10 mouse cellular contexts compared by ENCODE assay signal in the genomic region with DNA sequence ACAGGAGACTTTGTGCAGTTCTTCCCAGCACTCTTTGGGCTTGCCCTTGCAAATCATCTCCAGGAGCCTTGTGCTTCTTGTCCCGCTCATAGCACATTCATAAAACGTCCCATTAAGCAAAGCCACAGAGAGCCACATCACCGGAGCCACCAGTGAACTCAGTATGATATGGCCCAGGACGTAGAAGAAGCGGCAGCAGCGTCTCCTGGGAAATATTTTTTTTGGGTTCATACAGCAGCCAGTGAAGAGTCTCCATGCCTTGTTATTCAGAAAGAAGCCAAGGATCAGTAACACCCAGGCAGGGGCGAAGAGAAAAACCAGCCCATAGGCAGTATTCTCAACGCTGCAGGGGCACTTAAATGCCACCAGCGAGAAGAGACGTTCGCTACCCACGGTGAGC. TPM values are rescaled to one million over a fixed set of nuclear protein-coding genes. Genes with fewer than 3 reads are reported as not detected.
A peak's percentile ranks its signal among the peaks of the same experiment; 100 is the strongest.
DNase-seq lines count a peak whose midpoint lies in the region; ATAC-seq and TF ChIP-seq lines count a peak whose summit lies in the region.
"Had no signal": no experiment of that assay in that cellular context is flagged by ENCODE, and none has a peak within 500 bp of the region (broad histone marks: within the 10 kb centered on the region; RNA-seq: fewer than 3 reads in every experiment).

No protein-coding gene starts in this region.

- H3K27me3 ChIP-seq in liver, embryonic 11.5 days (replicated peaks; ENCODE audit: control insufficient read depth, insufficient read depth, low read length) = no peaks in the 10 kb centered on the region
- no peaks in the 10 kb centered on the region for H3K27me3 ChIP-seq in stomach, postnatal 0 days (ENCODE audit: control insufficient read depth, insufficient read depth, low read length)

- 61% methylated on average over 12 of the region's 12 CpGs for WGBS in liver, embryonic 11.5 days
- WGBS in stomach, postnatal 0 days = 52% methylated on average over 12 of the region's 12 CpGs

- H3K36me3 ChIP-seq in liver, embryonic 11.5 days (ENCODE audit: control insufficient read depth, insufficient read depth, low read length) = no peaks in the 10 kb centered on the region
- no peaks in the 10 kb centered on the region for H3K36me3 ChIP-seq in stomach, postnatal 0 days (ENCODE audit: control insufficient read depth, insufficient read depth, low read length)

- 0 out of 2 replicates have a peak overlapping the region, but pooled peaks have one; percentile 6 for H3K4me3 ChIP-seq in liver, embryonic 11.5 days (ENCODE audit: low read depth, low read length)
- peak overlapping the region; percentile 33 for H3K4me3 ChIP-seq in stomach, postnatal 0 days (ENCODE audit: low read depth, low read length)

- H3K4me2 ChIP-seq in liver, embryonic 11.5 days = peak overlapping the region; percentile 48
- H3K4me2 ChIP-seq in stomach, postnatal 0 days (replicated peaks; ENCODE audit: low read depth) = peak overlapping the region; percentile 52

- no peaks in the 10 kb centered on the region for H3K4me1 ChIP-seq in liver, embryonic 11.5 days (replicated peaks; ENCODE audit: control insufficient read depth, insufficient read depth, low read length)
- H3K4me1 ChIP-seq in stomach, postnatal 0 days (replicated peaks; ENCODE audit: control insufficient read depth, insufficient read depth) = no peaks in the 10 kb centered on the region

- no peak overlapping the region for H3K27ac ChIP-seq in liver, embryonic 11.5 days (ENCODE audit: low read depth, low read length)
- H3K27ac ChIP-seq in stomach, postnatal 0 days (replicated peaks) = peak overlapping the region; percentile 69; the same call in 1 of the 2 replicates
- H3K27ac ChIP-seq: liver, embryonic 14.5 days had no signal

- no peak for ATAC-seq in liver, embryonic 11.5 days (replicated peaks; ENCODE audit: low FRiP score)
- no peak for ATAC-seq in stomach, postnatal 0 days (ENCODE audit: low FRiP score, low TSS enrichment)

- TF ChIP-seq CTCF in stomach, postnatal 0 days (IDR thresholded peaks at IDR 0.05; ENCODE audit: low read depth) = no peak

- H3K9ac ChIP-seq in liver, embryonic 11.5 days (ENCODE audit: low read depth, low read length) = no peak overlapping the region
- peak overlapping the region; percentile 55 for H3K9ac ChIP-seq in stomach, postnatal 0 days (ENCODE audit: low read length)
- H3K9ac ChIP-seq: liver, embryonic 14.5 days had no signal

- no peaks in the 10 kb centered on the region for H3K9me3 ChIP-seq in liver, embryonic 11.5 days (ENCODE audit: control insufficient read depth, low read length)
- no peaks in the 10 kb centered on the region for H3K9me3 ChIP-seq in stomach, postnatal 0 days (ENCODE audit: control insufficient read depth, low read length)

- DNase-seq in cerebellum, adult 9-11 months = peak; percentile 4
- DNase-seq in cerebellum, postnatal 4 days (ENCODE audit: low spot score in 2 of 2) = no peak
- DNase-seq in right cerebral cortex, adult 2 months (ENCODE audit: low spot score in 2 of 2) = peak; percentile 5 to 17
- DNase-seq in right cerebral cortex, postnatal 36 days (ENCODE audit: low spot score in 2 of 2) = no peak
- DNase-seq in liver, embryonic 11.5 days (ENCODE audit: low spot score) = no peak
- no peak for DNase-seq in stomach, postnatal 0 days (ENCODE audit: low spot score)
- DNase-seq in adrenal gland, postnatal 25 days = no peak
- no peak for DNase-seq in spleen, postnatal 10 days (ENCODE audit: low spot score in 2 of 2)

- TF ChIP-seq EP300 in stomach, postnatal 0 days (optimal IDR thresholded peaks at IDR 0.05) = no peak

RNA-seq across cellular contexts. Expression of a gene that starts 0.4 kb away (rescaled TPM):
- 0.08 and 0.09 TPM in 2 replicates for polyA plus RNA-seq in liver, embryonic 11.5 days (2014; fragmentation: Nextera tagmentation; extraction: Ambion mirVana)
- 2.4 and 2.5 TPM in 2 replicates for polyA plus RNA-seq in stomach, postnatal 0 days (2015; fragmentation: Nextera tagmentation; extraction: Ambion mirVana)
- 0.15 TPM in 1 of 2 replicates, not detected in the other for total RNA-seq in adrenal gland, postnatal 25 days (2021)

RNA-seq across cellular contexts. Expression of a gene that starts 31.8 kb away (rescaled TPM):
- polyA plus RNA-seq in liver, embryonic 11.5 days (2014; fragmentation: Nextera tagmentation; extraction: Ambion mirVana) = 1.4 and 1.5 TPM in 2 replicates
- polyA plus RNA-seq in stomach, postnatal 0 days (2015; fragmentation: Nextera tagmentation; extraction: Ambion mirVana) = 0.74 and 1.1 TPM in 2 replicates
- 1.2 and 1.3 TPM in 2 replicates for total RNA-seq in adrenal gland, postnatal 25 days (2021)
- polyA plus RNA-seq: C2C12 had no signal

RNA-seq across cellular contexts. Expression of a gene that starts 51.9 kb away (rescaled TPM):
- 0.05 TPM in 1 of 2 replicates, not detected in the other for polyA plus RNA-seq in liver, embryonic 11.5 days (2014; fragmentation: Nextera tagmentation; extraction: Ambion mirVana)
- polyA plus RNA-seq in stomach, postnatal 0 days (2015; fragmentation: Nextera tagmentation; extraction: Ambion mirVana) = not detected in 2 replicates
- total RNA-seq in adrenal gland, postnatal 25 days (2021) = not detected in 2 replicates
- polyA plus RNA-seq: C2C12; liver, embryonic 14.5 days had no signal

RNA-seq across cellular contexts. Expression of a gene that starts 58.6 kb away (rescaled TPM):
- not detected in 2 replicates for polyA plus RNA-seq in liver, embryonic 11.5 days (2014; fragmentation: Nextera tagmentation; extraction: Ambion mirVana)
- polyA plus RNA-seq in stomach, postnatal 0 days (2015; fragmentation: Nextera tagmentation; extraction: Ambion mirVana) = not detected in 2 replicates
- total RNA-seq in adrenal gland, postnatal 25 days (2021) = not detected in 2 replicates
- polyA plus RNA-seq: C2C12; liver, embryonic 14.5 days had no signal

Comparison
In these comparisons a context has a peak if more than half of its experiments do, and no peak if none do; other contexts are left out.
1. DNase-seq: peak in cerebellum, adult 9-11 months (single experiment) and right cerebral cortex, adult 2 months (2 of 2); none in cerebellum, postnatal 4 days (0 of 2), right cerebral cortex, postnatal 36 days (0 of 2), liver, embryonic 11.5 days (single experiment), stomach, postnatal 0 days (single experiment), adrenal gland, postnatal 25 days (single experiment) and spleen, postnatal 10 days (0 of 2).